Mouse (Mus musculus): Measurements from ENCODE around the gene Vps29. TPM values are rescaled to one million over a fixed set of nuclear protein-coding genes. Genes with fewer than 3 reads are reported as not detected.
A peak's percentile ranks its signal among the peaks of the same experiment; 100 is the strongest.

Vps29 gene
- total RNA-seq, 2 experiments from 2014 or later = 36.2 to 41.3 TPM

GRCm38 (mm10) chr5:122330269-122330668 lies 23.9 kb upstream of the Vps29 start:
- no peak for DNase-seq
- intact Hi-C loops (cut with DNase I) = no loop called here

GRCm38 (mm10) chr5:122334682-122335081 lies 19.5 kb upstream of the Vps29 start:
- intact Hi-C loops (cut with DNase I) = no loop called here

GRCm38 (mm10) chr5:122336554-122337294 lies 17.4 kb upstream of the Vps29 start:
- no peak for DNase-seq
- intact Hi-C loops (cut with DNase I) = no loop called here

More at GRCm38 (mm10) chr5:122334682-122335081, 19.5 kb upstream of the Vps29 start:
- no peak for DNase-seq

GRCm38 (mm10) chr5:122342874-122343273 lies 11.3 kb upstream of the Vps29 start:
- DNase-seq = no peak
- intact Hi-C loops (cut with DNase I) = no loop called here

GRCm38 (mm10) chr5:122343768-122344167 lies 10.4 kb upstream of the Vps29 start:
- DNase-seq = no peak

GRCm38 (mm10) chr5:122344260-122344659 lies 9.9 kb upstream of the Vps29 start:
- DNase-seq = peak; percentile 57 to 61
- intact Hi-C loops (cut with DNase I) = loop anchor here (1.0 kb wide), 1 partner anchor 76 kb away; no protein-coding TSS in a partner anchor

More at GRCm38 (mm10) chr5:122343768-122344167, 10.4 kb upstream of the Vps29 start:
- intact Hi-C loops (cut with DNase I) = loop anchor here (1.0 kb wide), 1 partner anchor 75 kb away; no protein-coding TSS in a partner anchor

- no peak for DNase-seq
- intact Hi-C loops (cut with DNase I) = no loop called here
These were observed 8.4 kb upstream of the Vps29 start for GRCm38 (mm10) chr5:122345777-122346176.

- intact Hi-C loops (cut with DNase I) = no loop called here
- no peak for DNase-seq
These were observed 411 bp downstream of the Vps29 start for GRCm38 (mm10) chr5:122354492-122355067.

GRCm38 (mm10) chr5:122371591-122372191 lies 17.5 kb downstream of the Vps29 start, which contains the start of gene Gpn3:
Gpn3 (plus strand) TSS chr5:122371876.
- DNase-seq = peak in 1 of 2 experiments; percentile 23
- intact Hi-C loops (cut with DNase I) = no loop called here

- intact Hi-C loops (cut with DNase I) = no loop called here
- peak; percentile 97 to 99 for DNase-seq
These were observed 18.1 kb downstream of the Vps29 start, which contains the start of gene Fam216a for GRCm38 (mm10) chr5:122372192-122372769. Fam216a (minus strand) TSS chr5:122372364.

- DNase-seq = no peak
- intact Hi-C loops (cut with DNase I) = no loop called here
These were observed 18.7 kb downstream of the Vps29 start for GRCm38 (mm10) chr5:122372878-122373277.

GRCm38 (mm10) chr5:122377101-122377833 lies 23.1 kb downstream of the Vps29 start:
- intact Hi-C loops (cut with DNase I) = loop anchor here (5.0 kb wide), 1 partner anchor 245 kb away; no protein-coding TSS in a partner anchor
- DNase-seq = no peak

GRCm38 (mm10) chr5:122378171-122378570 lies 24.0 kb downstream of the Vps29 start:
- intact Hi-C loops (cut with DNase I) = loop anchor here (5.0 kb wide), 1 partner anchor 246 kb away; no protein-coding TSS in a partner anchor
- DNase-seq = no peak

GRCm38 (mm10) chr5:122379374-122380155 lies 25.4 kb downstream of the Vps29 start:
- DNase-seq = peak; percentile 63 to 66
- intact Hi-C loops (cut with DNase I) = loop anchor here (5.0 kb wide), 1 partner anchor 247 kb away; no protein-coding TSS in a partner anchor

GRCm38 (mm10) chr5:122390006-122390405 lies 35.8 kb downstream of the Vps29 start:
- intact Hi-C loops (cut with DNase I) = loop anchor here (5.0 kb wide), 2 partner anchors 123 to 258 kb away; no protein-coding TSS in a partner anchor

GRCm38 (mm10) chr5:122390671-122391070 lies 36.5 kb downstream of the Vps29 start:
- intact Hi-C loops (cut with DNase I) = loop anchor here (5.0 kb wide), 2 partner anchors 123 to 258 kb away; no protein-coding TSS in a partner anchor

More at GRCm38 (mm10) chr5:122390006-122390405, 35.8 kb downstream of the Vps29 start:
- DNase-seq = no peak

GRCm38 (mm10) chr5:122391178-122391785 lies 37.1 kb downstream of the Vps29 start:
- intact Hi-C loops (cut with DNase I) = loop anchor here (5.0 kb wide), 2 partner anchors 124 to 259 kb away; no protein-coding TSS in a partner anchor
- no peak for DNase-seq

More at GRCm38 (mm10) chr5:122390671-122391070, 36.5 kb downstream of the Vps29 start:
- no peak for DNase-seq

- DNase-seq = peak; percentile 83 to 87
- intact Hi-C loops (cut with DNase I) = loop anchor here (5.0 kb wide), 2 partner anchors 124 to 259 kb away; no protein-coding TSS in a partner anchor
These were observed 37.6 kb downstream of the Vps29 start, which contains the start of gene Arpc3 for GRCm38 (mm10) chr5:122391786-122392180. Arpc3 (plus strand) TSS chr5:122391878.
